Mouse (Mus musculus) stomach, embryonic 15.5 days (tissue): Measurements from ENCODE around the gene Nmnat3. TPM values are rescaled to one million over a fixed set of nuclear protein-coding genes. Genes with fewer than 3 reads are reported as not detected.

Source experiments
- polyA plus RNA-seq: library from polyadenylated mRNA; unstranded; fragments of >200 nt; fragmentation: Nextera tagmentation; extraction: Ambion mirVana; gene quantifications from 2 replicates; pipeline ENCODE4 v1.2.1, GENCODE M21; 2015

Gene Nmnat3
- polyA plus RNA-seq, 1 experiment from 2014 or later, result 11.9 TPM

Other genes with a start within 250 kb of the Nmnat3 start
- gene Rbp1, start 135.5 kb downstream of the Nmnat3 start, polyA plus RNA-seq, result 65.2 and 79.9 TPM in 2 replicates
- gene Rbp2, start 198.7 kb downstream of the Nmnat3 start, polyA plus RNA-seq, result 69.8 and 72.8 TPM in 2 replicates